Mouse (Mus musculus) brain, embryonic 14.5 days (tissue): ENCODE measurements around the gene Rps29.

Experiments used
- CTCF ChIP-seq: fragments of 200-500 bp; IDR thresholded peaks from 2 replicates; pipeline ENCODE4 v1.5.1; 2012; ENCODE audit warnings: inconsistent platforms, mild to moderate bottlenecking, moderate library complexity, borderline replicate concordance; ENCODE audit not compliant: insufficient read depth, insufficient read length; ENCODE audit errors: extremely low read depth
- POLR2A ChIP-seq: fragments of 200-500 bp; IDR thresholded peaks from 2 replicates; pipeline ENCODE4 v1.6.1; 2012; ENCODE audit warnings: mild to moderate bottlenecking, inconsistent platforms, borderline replicate concordance; ENCODE audit not compliant: poor library complexity, insufficient read depth, insufficient read length, severe bottlenecking; ENCODE audit errors: extremely low read depth

DNA sequence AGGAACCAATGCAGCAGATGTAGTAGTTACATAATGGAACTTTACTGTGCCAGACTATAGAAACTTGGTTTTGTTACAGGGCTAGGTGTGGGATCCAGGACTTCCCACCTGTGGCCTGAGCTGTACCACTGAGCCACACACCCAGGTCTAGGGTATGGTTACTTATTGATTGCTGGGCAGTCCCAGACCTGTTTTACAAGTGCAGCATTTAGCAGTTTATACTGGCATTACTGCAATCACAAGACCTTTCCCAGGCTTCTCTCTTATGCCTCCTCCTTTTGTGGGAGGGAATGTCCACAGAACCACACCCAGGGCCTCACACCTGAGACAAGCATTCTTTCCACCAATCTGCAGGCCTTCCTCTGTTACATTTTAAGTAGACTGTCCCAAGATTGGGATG lies 40.0 kb upstream of the Rps29 start:
- TF ChIP-seq POLR2A: no peak
- TF ChIP-seq CTCF: no peak
